Mouse (Mus musculus) lung, embryonic 16.5 days (tissue): ENCODE measurements around the gene Spem2. TPM values are rescaled to one million over a fixed set of nuclear protein-coding genes. Genes with fewer than 3 reads are reported as not detected.

Experiments
- ATAC-seq: fragments of 200-750 bp; cut with Nextera tagmentation; 2 replicates; pipeline ENCODE4 v1.8.0; 2017; ENCODE audit warnings: low read depth, mild to moderate bottlenecking, moderate library complexity
- H3K27ac ChIP-seq: fragments of 300-500 bp; sonication (generic); 2 replicates; pipeline ENCODE4 v1.5.1; 2014; ENCODE audit warnings: mild to moderate bottlenecking, control low read depth, low read length
- H3K27me3 ChIP-seq: fragments of 300-500 bp; sonication (generic); 2 replicates; pipeline ENCODE4 v1.6.1; 2014; ENCODE audit warnings: low read depth, low read length, mixed read lengths; ENCODE audit not compliant: control insufficient read depth, insufficient read depth
- H3K36me3 ChIP-seq: fragments of 300-500 bp; sonication (generic); 2 replicates; pipeline ENCODE4 v1.6.1; 2014; ENCODE audit warnings: low read length; ENCODE audit not compliant: control insufficient read depth, insufficient read depth
- H3K4me1 ChIP-seq: fragments of 300-500 bp; sonication (generic); replicated peaks from 2 replicates; pipeline ENCODE4 v1.6.1; 2014; ENCODE audit warnings: low read length, mixed read lengths; ENCODE audit not compliant: control insufficient read depth, insufficient read depth
- H3K4me2 ChIP-seq: fragments of 300-500 bp; sonication (generic); 2 replicates; pipeline ENCODE4 v1.6.1; 2014; ENCODE audit warnings: low read depth, low read length, control low read depth
- H3K4me3 ChIP-seq: fragments of 300-500 bp; sonication (generic); 2 replicates; pipeline ENCODE4 v1.5.1; 2014; ENCODE audit warnings: mild to moderate bottlenecking, low read length, control low read depth
- H3K9ac ChIP-seq: fragments of 300-500 bp; sonication (generic); 2 replicates; pipeline ENCODE4 v1.6.1; 2014; ENCODE audit warnings: low read length, control low read depth
- H3K9me3 ChIP-seq: fragments of 300-500 bp; sonication (generic); 2 replicates; pipeline ENCODE4 v1.6.1; 2016; ENCODE audit warnings: low read length; ENCODE audit not compliant: control insufficient read depth
- WGBS: fragments of 180-500 bp; shearing (Covaris S2); extraction: QIAGEN DNeasy Blood & Tissue Kit; methylation state at CpG from one replicate; pipeline ENCODE4 v1.1.7; 2014; 5-methylcytosine and 5-hydroxymethylcytosine counted together
- polyA plus RNA-seq: library from polyadenylated mRNA; unstranded; fragments of >200 nt; fragmentation: Nextera tagmentation; extraction: Ambion mirVana; gene quantifications from 2 replicates; pipeline ENCODE4 v1.2.1, GENCODE M21; 2015

Gene Spem2
- polyA plus RNA-seq, 1 experiment from 2014 or later = not detected

GRCm38 (mm10) chr11:69803328-69803727, 14.9 kb downstream of the Spem2 start:
- Histone ChIP-seq H3K9ac (peak overlapping the region; percentile 75), H3K4me2 (peak overlapping the region; percentile 98), H3K27me3 (peaks cover 31% of the 10 kb centered on the region), H3K4me3 (peak overlapping the region; percentile 66), H3K27ac (no peak overlapping the region), H3K4me1 (peaks cover 49% of the 10 kb centered on the region), H3K9me3 (peaks cover 3% of the 10 kb centered on the region; the same call in 1 of the 2 replicates), H3K36me3 (no peaks in the 10 kb centered on the region)
- WGBS = 1% methylated on average over 12 of the region's 12 CpGs
- ATAC-seq = peak; percentile 8; the same call in 1 of the 2 replicates

- 0 out of 2 replicates have a peak overlapping the region, but pooled peaks have one; percentile 33 for H3K27ac ChIP-seq
- no peaks in the 10 kb centered on the region for H3K36me3 ChIP-seq
- peaks cover 49% of the 10 kb centered on the region for H3K4me1 ChIP-seq
- H3K9ac ChIP-seq = peak overlapping the region; percentile 75
- peak; percentile 58 for ATAC-seq
- 0% methylated on average over 33 of the region's 33 CpGs for WGBS
- peaks cover 3% of the 10 kb centered on the region; the same call in 1 of the 2 replicates for H3K9me3 ChIP-seq
- peaks cover 31% of the 10 kb centered on the region for H3K27me3 ChIP-seq
- H3K4me3 ChIP-seq = peak overlapping the region; percentile 66
- H3K4me2 ChIP-seq = peak overlapping the region; percentile 98
Measured at GRCm38 (mm10) chr11:69802648-69803105, 15.6 kb downstream of the Spem2 start.

- Histone ChIP-seq H3K27me3 (peaks cover 31% of the 10 kb centered on the region), H3K4me1 (peaks cover 49% of the 10 kb centered on the region), H3K27ac (0 out of 2 replicates have a peak within 1 kb of the TSS, but pooled peaks have one; percentile 33), H3K4me2 (peak within 1 kb of the TSS; percentile 98), H3K9me3 (peaks cover 2% of the 10 kb centered on the region; the same call in 1 of the 2 replicates), H3K9ac (peak within 1 kb of the TSS; percentile 75), H3K4me3 (peak within 1 kb of the TSS; percentile 66), H3K36me3 (no peaks in the 10 kb centered on the region)
- no peak for ATAC-seq
- 1% methylated on average over 31 of the region's 33 CpGs for WGBS
Measured at GRCm38 (mm10) chr11:69801379-69801977, 16.8 kb downstream of the Spem2 start, which contains the start of gene Fgf11. Gene Fgf11, minus strand, starts transcription at chr11:69801857.

- peaks cover 27% of the 10 kb centered on the region for H3K27me3 ChIP-seq
- no peaks in the 10 kb centered on the region for H3K9me3 ChIP-seq
- H3K4me1 ChIP-seq = peaks cover 51% of the 10 kb centered on the region
- peak overlapping the region; percentile 52 for H3K4me3 ChIP-seq
- H3K4me2 ChIP-seq = peak overlapping the region; percentile 98
- no peaks in the 10 kb centered on the region for H3K36me3 ChIP-seq
- ATAC-seq = peak; percentile 31; the same call in 1 of the 2 replicates
- H3K27ac ChIP-seq = no peak overlapping the region
- WGBS = under 1% methylated on average over 36 of the region's 36 CpGs
- peak overlapping the region; percentile 62 for H3K9ac ChIP-seq
Measured at GRCm38 (mm10) chr11:69800392-69801197, 17.7 kb downstream of the Spem2 start.

- H3K36me3 ChIP-seq = no peaks in the 10 kb centered on the region
- peak overlapping the region; percentile 52 for H3K4me3 ChIP-seq
- peaks cover 27% of the 10 kb centered on the region for H3K27me3 ChIP-seq
- H3K4me1 ChIP-seq = peaks cover 50% of the 10 kb centered on the region
- no peak overlapping the region for H3K27ac ChIP-seq
- peak overlapping the region; percentile 98 for H3K4me2 ChIP-seq
- H3K9me3 ChIP-seq = no peaks in the 10 kb centered on the region
- no peak for ATAC-seq
- WGBS = 1% methylated on average over 11 of the region's 11 CpGs
- peak overlapping the region; percentile 62 for H3K9ac ChIP-seq
Measured at GRCm38 (mm10) chr11:69800138-69800391, 18.2 kb downstream of the Spem2 start.

GRCm38 (mm10) chr11:69799394-69800137, 18.7 kb downstream of the Spem2 start:
- Histone ChIP-seq H3K9me3 (no peaks in the 10 kb centered on the region), H3K27me3 (peaks cover 22% of the 10 kb centered on the region), H3K9ac (no peak overlapping the region), H3K27ac (no peak overlapping the region), H3K4me3 (no peak overlapping the region; the same call in 1 of the 2 replicates), H3K4me2 (peak overlapping the region; percentile 98), H3K36me3 (no peaks in the 10 kb centered on the region), H3K4me1 (peaks cover 46% of the 10 kb centered on the region)
- WGBS = 21% methylated on average over 12 of the region's 12 CpGs
- no peak for ATAC-seq

- Histone ChIP-seq H3K9ac (no peak overlapping the region), H3K4me3 (no peak overlapping the region), H3K4me2 (no peak overlapping the region), H3K27me3 (peaks cover 12% of the 10 kb centered on the region; the same call in 1 of the 2 replicates), H3K36me3 (no peaks in the 10 kb centered on the region), H3K4me1 (peaks cover 31% of the 10 kb centered on the region), H3K27ac (no peak overlapping the region), H3K9me3 (no peaks in the 10 kb centered on the region)
- 76% methylated on average over 7 of the region's 7 CpGs for WGBS
- no peak for ATAC-seq
Measured at GRCm38 (mm10) chr11:69797924-69798323, 20.3 kb downstream of the Spem2 start.

GRCm38 (mm10) chr11:69795983-69796435, 22.3 kb downstream of the Spem2 start:
- Histone ChIP-seq H3K9ac (peak overlapping the region; percentile 67), H3K27ac (no peak overlapping the region; the same call in 1 of the 2 replicates), H3K4me2 (peak overlapping the region; percentile 97), H3K36me3 (no peaks in the 10 kb centered on the region), H3K27me3 (peaks cover 2% of the 10 kb centered on the region; the same call in 1 of the 2 replicates), H3K4me1 (peaks cover 20% of the 10 kb centered on the region), H3K4me3 (peak overlapping the region; percentile 62), H3K9me3 (no peaks in the 10 kb centered on the region)
- 1% methylated on average over 13 of the region's 13 CpGs for WGBS
- no peak; the same call in 1 of the 2 replicates for ATAC-seq
